Mouse (Mus musculus): ENCODE measurements around the gene Lztr1.
"Not testable (repeated sequence)": the region's sequence is repeated elsewhere in the genome, so short reads cannot be mapped to it uniquely, and the experiment has no call there.

Gene Lztr1

GRCm38 (mm10) chr16:17507018-17507552 lies 1.4 kb upstream of the Lztr1 start:
- DNase-seq (ENCODE audit: low read depth, low spot score): no peak

DNA sequence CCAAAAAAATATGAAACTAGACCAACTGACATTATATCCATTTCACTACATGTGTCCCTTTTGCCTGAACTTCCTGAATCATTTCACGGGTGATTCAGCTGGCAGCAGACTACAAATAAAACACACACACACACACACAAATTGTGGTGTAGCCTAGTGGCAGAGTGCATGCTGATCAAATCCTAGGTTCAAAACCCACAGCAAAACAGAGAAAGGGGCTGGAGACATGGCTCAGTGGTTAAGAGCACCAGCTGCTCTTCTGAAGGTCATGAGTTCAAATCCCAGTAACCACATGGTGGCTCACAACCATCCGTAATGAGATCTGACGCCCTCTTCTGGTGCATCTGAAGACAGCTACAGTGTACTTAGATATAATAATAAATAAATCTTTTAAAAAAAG lies 457 bp upstream of the Lztr1 start:
- DNase-seq (ENCODE audit: low read depth, low spot score): not testable (repeated sequence)

- no peak for DNase-seq (ENCODE audit: low read depth, low spot score)
Observed at GRCm38 (mm10) chr16:17509240-17509597, 731 bp downstream of the Lztr1 start.

- no peak for DNase-seq (ENCODE audit: low read depth, low spot score)
Observed at GRCm38 (mm10) chr16:17510143-17510542, 1.7 kb downstream of the Lztr1 start.

DNA sequence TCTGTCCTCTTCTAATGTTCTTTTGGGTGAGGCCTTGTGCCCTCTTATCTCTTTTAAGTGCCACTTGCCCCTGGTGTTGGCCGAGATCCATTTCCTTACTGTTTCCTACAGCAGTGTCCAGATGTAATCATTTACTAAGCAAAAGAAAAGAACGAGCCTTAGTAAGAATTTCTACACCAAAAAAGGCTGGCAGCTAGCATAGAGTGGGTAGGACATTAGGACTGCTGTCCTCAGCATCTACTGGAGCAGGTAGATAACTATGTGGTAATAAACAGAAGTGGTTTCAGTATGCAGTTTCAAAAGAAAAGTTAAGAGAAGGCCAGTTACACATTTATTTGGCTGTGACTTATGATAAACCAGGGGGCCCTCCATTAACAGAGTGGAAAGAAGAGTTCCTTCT lies 2.2 kb downstream of the Lztr1 start:
- no peak for DNase-seq (ENCODE audit: low read depth, low spot score)

DNA sequence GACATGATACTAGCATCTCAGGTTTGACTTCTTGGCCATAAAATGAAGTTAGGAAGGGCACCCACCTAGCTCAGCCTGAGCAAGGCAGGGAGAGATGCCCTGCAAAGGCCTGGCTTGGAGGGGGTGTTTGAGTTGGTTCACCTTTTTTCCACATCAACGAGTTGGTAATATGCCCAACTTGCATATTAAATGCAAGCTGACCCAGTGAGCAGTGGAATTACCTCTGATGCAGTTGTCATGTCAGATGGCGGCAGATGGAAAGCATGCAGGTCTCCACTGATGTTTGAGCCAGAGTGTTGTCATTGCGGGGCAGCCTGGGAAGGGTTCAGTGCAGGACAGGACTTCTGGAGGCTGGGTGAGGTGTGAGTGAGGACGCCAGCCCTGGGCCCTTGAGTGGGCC lies 2.9 kb downstream of the Lztr1 start:
- no peak for DNase-seq (ENCODE audit: low read depth, low spot score)

DNA sequence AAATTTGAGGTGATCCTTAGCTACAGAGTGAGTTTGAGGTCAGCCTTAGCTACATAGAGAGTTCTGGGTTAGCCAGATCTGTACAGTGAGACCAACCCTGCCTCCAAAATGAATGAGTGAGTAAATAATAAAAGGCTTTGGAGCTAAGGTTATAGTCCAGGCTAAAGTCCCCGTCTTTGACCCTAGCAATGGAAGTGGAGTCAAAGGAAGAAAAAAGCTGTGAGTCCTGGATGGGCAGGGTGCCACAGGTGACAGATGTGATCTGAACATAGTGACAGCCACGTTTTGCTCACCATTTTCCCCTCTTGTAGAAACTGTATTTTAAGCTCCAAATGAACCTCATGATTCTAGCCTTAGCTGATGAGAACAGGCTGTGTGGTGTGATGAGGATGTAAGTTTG lies 10.4 kb downstream of the Lztr1 start:
- no peak for DNase-seq (ENCODE audit: low read depth, low spot score)

- no peak for DNase-seq (ENCODE audit: low read depth, low spot score)
Observed at GRCm38 (mm10) chr16:17524156-17524555, 15.7 kb downstream of the Lztr1 start.

DNA sequence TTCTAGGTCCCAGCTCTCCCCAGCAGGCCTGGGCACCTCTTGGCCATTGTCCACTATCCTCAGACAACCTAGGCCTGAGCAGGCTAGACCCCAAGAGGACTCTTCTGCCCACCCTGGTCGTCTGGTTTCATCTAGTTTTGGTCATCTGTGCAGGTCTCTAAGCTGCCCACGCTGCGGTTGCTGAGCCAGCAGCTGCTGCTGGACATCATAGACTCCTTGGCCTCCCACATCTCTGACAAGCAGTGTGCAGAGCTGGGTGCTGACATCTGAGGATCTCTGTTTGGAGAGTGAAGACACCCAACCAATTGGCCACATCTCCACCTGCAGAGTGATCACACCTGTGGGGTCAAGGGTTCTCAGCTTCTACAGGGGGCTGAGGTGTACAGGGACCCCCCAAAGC lies 17.0 kb downstream of the Lztr1 start:
- DNase-seq (ENCODE audit: low read depth, low spot score): no peak

DNA sequence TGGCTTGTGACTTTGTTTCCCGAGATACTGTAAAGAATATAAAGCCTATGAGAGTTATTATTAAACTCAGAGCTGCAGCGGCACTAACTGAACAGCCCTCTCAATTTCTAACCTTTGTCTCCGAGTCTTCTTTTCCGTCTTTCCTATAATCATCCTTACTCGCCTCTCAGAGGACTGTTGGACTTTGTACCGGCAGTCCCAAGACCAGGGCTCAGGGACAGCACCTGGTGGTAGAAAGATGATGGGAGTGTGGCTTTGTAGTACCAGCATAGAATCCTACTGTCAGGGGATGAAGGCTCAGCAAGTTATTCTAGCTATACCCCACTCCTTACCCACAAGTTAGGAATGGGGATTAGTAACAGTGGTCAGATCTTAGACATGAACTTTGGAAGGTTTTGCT lies 17.7 kb downstream of the Lztr1 start:
- no peak for DNase-seq (ENCODE audit: low read depth, low spot score)

DNA sequence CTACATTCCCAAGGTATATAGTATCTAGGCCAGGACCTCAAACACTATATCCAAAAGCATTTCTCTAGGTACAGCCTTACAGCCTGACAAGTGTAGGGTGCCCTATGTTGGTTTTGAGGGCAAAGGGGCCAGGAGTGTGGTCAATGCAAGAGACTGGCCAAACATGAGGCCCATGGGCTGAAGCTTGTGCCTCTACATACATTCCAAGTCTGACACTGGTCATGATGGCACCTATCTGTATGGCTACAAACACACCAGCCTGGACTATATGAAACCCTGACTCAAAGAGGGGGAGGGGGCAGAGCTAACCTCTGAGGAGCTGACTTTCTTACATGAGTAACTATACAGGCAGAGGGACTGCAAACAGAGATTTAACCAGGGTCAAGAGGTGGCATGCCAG lies 19.1 kb downstream of the Lztr1 start:
- DNase-seq (ENCODE audit: low read depth, low spot score): no peak

GRCm38 (mm10) chr16:17528276-17528675 lies 19.8 kb downstream of the Lztr1 start:
- DNase-seq (ENCODE audit: low read depth, low spot score): no peak

DNA sequence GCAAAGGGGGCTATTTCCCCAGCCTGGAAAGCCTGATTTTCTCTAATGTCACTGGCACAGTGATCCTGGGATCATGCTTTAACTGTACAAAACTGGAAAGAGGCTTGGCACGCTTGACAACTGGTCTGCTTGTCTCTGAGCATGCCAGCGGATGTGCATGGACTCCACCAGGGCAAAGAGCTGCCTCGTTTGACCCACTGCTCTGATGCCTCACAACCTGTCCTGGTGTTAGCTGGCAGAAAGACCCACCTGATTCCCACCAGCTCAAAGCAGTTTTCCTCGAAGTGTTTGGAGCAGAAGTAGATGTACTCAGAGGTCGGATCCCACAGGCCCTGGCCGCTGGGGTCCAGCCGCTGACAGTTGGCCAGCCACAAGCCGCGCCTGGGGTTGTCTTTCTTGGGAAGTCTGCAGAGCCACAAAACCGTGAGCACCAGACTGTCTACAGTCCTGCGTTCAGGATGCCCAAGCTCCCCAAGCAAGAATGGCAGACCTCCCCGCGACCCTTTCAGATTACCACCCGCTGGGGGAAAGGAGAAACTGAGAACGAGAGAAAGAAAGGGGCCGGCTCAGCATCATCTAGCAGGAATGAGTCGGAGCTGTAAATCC lies 21.6 kb downstream of the Lztr1 start:
- DNase-seq (ENCODE audit: low read depth, low spot score): no peak

DNA sequence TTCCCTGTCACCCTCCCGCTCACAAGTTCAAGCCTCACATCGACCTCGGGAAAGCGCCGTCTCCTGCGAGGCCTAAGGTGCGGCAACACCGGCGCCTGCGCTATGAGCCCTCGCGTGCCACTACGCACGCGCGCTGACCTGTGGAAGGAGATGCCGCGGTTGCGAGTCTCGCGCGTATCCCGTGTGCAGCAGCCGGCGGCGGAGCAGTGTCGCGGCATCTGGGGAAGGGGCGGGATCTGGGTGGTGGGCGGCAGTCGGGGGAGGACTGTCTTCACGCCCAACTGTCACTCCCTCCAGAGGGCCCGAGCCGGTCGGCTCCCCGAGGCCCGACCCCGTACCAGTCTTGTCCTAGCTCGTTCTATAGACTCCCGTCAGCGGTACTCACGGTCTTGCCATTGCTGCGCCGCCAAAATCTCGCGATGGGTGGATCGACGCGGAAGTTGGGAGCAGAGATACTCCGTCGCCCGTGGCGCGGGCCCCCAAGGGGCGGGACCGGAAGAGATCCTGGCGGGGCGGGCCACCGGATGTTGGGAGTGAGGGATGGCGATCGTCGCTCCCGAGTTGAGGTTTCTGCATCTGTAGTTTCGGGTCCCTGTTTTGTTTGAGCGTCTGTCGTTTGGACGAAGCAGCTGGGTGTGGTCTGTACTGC lies 22.3 kb downstream of the Lztr1 start, which contains the start of gene Thap7:
TSS of gene Thap7 (minus strand) at position 497 of the 649 bp plus-strand sequence.
- DNase-seq (ENCODE audit: low read depth, low spot score): peak; percentile 97

DNA sequence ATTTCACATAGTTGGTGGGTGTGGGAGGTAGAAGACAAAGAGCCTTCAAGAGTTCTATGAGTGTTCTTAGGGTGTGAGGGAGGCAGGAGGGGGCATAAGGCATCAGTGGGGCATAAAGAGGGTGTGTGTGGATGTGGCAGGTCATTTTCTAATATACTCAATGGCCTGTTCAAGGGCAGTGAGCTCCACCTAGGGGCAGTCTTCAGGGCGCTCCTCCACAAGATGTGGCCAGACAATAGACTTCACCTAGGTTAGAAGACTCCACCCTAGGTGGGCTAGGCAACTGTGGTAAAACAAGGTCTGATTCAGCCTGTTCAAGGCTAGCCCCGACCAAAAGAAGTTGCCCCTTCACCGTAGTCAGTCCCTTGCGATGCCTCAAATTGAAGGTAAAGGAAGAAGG lies 23.8 kb downstream of the Lztr1 start:
- DNase-seq (ENCODE audit: low read depth, low spot score): no peak

DNA sequence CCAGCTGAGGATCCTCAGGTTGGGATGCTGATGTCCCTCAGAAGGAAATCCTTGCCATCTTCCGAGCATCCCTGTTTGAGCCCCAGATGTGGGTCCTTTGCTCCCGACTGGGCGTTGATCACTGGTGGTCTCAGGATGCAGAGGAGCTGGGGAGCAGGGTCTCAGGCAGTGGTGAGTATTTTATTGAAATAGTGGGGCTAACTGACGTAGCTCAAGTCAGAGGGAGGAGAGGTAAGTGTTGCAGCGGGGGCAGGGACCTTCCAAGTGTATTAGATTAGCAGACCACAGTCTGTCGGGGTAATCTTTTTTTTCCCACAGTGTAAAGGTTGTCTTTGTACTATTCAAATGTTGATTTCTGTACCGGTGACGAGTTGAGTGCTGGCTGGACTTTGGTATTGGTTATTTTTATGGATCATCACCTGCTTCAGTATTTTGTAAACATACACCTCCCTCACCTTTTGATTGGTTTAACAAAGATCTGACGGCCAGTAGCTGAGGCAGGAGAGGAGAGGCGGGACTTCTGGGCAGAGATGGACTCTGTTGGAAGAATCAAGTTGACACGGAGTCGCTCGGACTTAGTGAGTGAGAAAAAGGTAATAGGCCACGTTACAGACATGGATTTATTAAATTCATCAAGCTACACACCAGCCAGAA lies 24.3 kb downstream of the Lztr1 start:
- DNase-seq (ENCODE audit: low read depth, low spot score): no peak

GRCm38 (mm10) chr16:17536584-17536983 lies 28.1 kb downstream of the Lztr1 start:
- no peak for DNase-seq (ENCODE audit: low read depth, low spot score)

DNA sequence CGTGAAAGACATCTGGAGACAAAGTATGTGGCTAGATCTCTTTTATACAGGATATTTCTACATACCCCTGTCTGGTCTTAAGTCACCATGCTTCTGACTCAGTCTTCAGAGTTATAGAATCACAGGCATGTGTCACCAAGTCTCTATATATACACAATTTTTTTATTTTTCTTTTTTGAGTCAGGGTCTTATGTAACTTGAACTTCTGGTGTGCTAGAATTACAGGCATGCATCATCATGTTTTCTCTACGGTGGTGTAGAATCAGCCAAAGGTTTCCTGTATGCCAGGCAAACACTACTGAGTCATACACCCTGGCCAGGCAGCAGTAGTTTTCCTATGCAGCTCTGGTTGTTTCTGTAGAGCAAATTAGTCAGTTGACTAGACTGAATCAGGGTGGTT lies 34.1 kb downstream of the Lztr1 start:
- DNase-seq (ENCODE audit: low read depth, low spot score): no peak

DNA sequence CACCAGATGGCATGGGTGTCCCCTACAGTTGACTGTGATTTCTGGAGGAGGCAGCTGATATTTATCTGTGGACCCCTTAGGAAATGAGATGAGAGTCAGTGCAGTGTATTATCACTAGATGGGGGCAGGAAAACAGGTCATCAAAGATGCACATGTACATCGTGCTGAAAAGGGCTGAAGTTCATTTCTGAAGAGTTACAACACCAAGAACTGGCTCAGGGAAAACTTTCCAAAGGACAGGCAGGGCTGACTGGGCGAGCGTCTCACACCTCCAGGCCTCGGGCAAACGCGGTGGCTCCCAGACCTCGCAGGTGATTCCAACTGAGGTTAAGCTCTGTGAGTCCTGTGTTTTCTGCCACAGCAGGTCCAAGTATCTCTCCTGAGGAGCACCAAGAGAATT lies 44.3 kb downstream of the Lztr1 start:
- DNase-seq (ENCODE audit: low read depth, low spot score): no peak

DNA sequence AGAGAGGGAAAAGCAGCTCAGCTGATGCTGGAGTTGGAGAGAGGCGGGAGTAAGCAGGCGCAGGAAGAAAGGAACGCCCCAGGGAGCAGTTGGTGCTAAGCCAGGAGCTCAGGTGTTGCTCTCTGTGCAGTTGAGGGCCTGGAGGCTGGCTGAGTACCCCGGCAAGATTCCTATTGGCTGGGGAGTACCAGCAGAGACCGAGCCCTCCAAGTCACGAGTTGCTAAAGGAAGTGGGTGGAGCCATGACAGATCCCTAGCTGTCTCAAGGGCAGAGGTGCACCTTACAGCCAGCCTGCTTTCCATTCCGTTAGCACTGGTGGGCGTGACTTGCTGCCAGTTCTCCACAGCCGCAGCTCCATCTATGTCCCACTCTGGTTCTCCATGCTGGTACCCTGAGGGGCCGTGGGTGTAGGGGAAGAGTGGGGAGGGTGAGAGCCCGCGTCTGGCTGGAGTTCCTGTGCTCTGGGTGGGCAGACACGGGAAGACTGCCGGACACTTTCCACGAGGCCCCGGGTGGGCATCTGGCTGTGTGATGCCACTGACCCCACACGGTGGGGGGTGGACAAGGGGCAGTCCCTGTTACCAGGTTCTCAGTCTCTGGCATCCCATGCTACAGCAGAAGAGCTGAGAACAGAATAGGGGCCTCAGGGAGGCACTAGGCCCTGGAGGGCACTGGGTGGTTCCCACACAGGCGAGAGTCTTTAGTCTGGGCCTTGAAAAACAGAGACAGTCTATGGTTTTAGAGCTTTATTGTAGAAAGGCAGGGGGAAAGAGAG lies 45.6 kb downstream of the Lztr1 start:
- no peak for DNase-seq (ENCODE audit: low read depth, low spot score)

DNA sequence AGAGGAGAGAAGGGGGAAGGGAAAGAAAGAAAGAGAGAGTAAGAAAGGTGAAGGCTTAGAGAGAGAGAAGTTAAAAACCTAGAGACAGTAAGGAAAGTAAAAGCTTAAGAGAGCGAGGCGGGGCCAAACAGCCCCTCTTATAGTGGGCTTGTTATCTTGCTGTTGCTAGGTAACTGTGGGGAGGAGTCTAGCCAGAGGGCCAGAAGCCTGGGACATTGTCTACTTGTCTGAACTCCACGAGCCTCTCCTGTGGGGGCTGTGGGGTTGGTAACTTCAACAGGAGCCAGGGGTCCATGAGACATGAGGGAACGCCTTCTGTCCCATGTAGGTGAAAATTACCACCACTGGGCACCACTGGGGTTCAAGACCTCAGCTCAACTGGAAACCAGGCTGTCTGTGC lies 46.2 kb downstream of the Lztr1 start:
- not testable (repeated sequence) for DNase-seq (ENCODE audit: low read depth, low spot score)

DNA sequence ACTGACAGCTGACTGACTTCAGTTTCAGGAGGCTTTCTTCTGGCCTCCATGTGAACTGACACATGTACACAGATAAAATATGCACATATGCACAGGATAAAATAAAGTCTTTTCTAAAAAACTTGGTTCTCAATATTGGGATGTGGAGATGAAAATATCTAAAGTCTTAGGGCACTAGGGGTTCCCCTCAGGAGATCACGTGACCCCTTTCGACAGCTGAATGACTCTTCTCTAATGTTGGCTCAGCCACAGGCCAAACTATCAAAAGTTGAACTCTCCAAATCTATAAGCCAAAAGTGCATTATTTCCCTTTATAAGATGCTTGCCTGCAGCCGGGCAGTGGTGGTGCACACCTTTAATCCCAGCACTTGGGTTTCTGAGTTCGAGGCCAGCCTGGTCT lies 47.7 kb downstream of the Lztr1 start:
- DNase-seq (ENCODE audit: low read depth, low spot score): no peak

All from embryo, embryonic 11.5 days (tissue).